Comparison of ENCODE assay signal across 29 mouse cellular contexts in the genomic region with DNA sequence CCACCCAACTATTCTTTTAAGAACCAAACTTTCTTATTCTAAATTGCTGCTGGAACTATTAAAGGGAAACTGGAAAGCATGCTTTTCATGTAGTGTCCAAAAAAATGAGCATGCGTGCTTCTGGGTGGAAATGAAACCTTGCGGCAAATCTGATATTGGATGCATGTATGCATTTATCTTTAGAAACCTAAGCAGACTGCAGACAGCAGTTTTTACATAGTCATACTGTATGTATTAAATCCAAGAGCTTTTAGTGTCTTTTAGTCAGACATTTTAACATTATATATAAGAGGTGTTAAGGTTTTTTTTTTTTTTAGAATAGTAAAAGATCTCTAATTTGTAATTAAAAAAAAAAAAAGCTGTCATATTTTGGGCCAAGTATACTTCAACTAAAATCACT. TPM values are rescaled to one million over a fixed set of nuclear protein-coding genes. Genes with fewer than 3 reads are reported as not detected.
DNase-seq lines count a peak whose midpoint lies in the region; ATAC-seq and TF ChIP-seq lines count a peak whose summit lies in the region.
"Had no signal": no experiment of that assay in that cellular context is flagged by ENCODE, and none has a peak within 500 bp of the region (broad histone marks: within the 10 kb centered on the region; RNA-seq: fewer than 3 reads in every experiment).

No protein-coding gene starts in this region.

- TF ChIP-seq CTCF in hindbrain, postnatal 0 days (IDR thresholded peaks at IDR 0.05; ENCODE audit: low read depth) = no peak

- H3K27me3 ChIP-seq in hindbrain, postnatal 0 days (ENCODE audit: insufficient read depth, low read length) = no peaks in the 10 kb centered on the region
- no peaks in the 10 kb centered on the region for H3K27me3 ChIP-seq in hindbrain, embryonic 10.5 days (ENCODE audit: insufficient read depth, poor library complexity, severe bottlenecking)
- H3K27me3 ChIP-seq in neural tube, embryonic 13.5 days = no peaks in the 10 kb centered on the region
- no peaks in the 10 kb centered on the region for H3K27me3 ChIP-seq in neural tube, embryonic 15.5 days (replicated peaks)
- H3K27me3 ChIP-seq: kidney, embryonic 15.5 days; limb, embryonic 15.5 days; liver, embryonic 15.5 days; lung, embryonic 15.5 days; megakaryocyte, embryonic 14.5 days; neural tube, embryonic 12.5 days had no signal

- H3K36me3 ChIP-seq in hindbrain, postnatal 0 days (ENCODE audit: insufficient read depth, low read length) = no peaks in the 10 kb centered on the region
- H3K36me3 ChIP-seq in hindbrain, embryonic 10.5 days = no peaks in the 10 kb centered on the region
- H3K36me3 ChIP-seq in neural tube, embryonic 13.5 days = no peaks in the 10 kb centered on the region
- H3K36me3 ChIP-seq in neural tube, embryonic 15.5 days = no peaks in the 10 kb centered on the region
- H3K36me3 ChIP-seq: heart, embryonic 10.5 days; kidney, embryonic 15.5 days; limb, embryonic 15.5 days; liver, embryonic 15.5 days; lung, embryonic 15.5 days; neural tube, embryonic 12.5 days had no signal

- H3K4me2 ChIP-seq in hindbrain, postnatal 0 days (ENCODE audit: low read depth, low read length) = peak overlapping the region; percentile 52
- peak overlapping the region; percentile 38 for H3K4me2 ChIP-seq in neural tube, embryonic 13.5 days
- H3K4me2 ChIP-seq in neural tube, embryonic 15.5 days = peak overlapping the region; percentile 38; the same call in 1 of the 2 replicates
- H3K4me2 ChIP-seq: kidney, embryonic 15.5 days; limb, embryonic 15.5 days; liver, embryonic 15.5 days; lung, embryonic 15.5 days; neural tube, embryonic 12.5 days had no signal

- H3K27ac ChIP-seq in hindbrain, postnatal 0 days = no peak overlapping the region
- H3K27ac ChIP-seq in hindbrain, embryonic 10.5 days = no peak overlapping the region
- H3K27ac ChIP-seq in neural tube, embryonic 13.5 days (replicated peaks) = peak overlapping the region; percentile 7
- peak overlapping the region; percentile 70; the same call in 1 of the 2 replicates for H3K27ac ChIP-seq in neural tube, embryonic 15.5 days (replicated peaks)
- H3K27ac ChIP-seq: heart, embryonic 10.5 days; kidney, embryonic 15.5 days; limb, embryonic 15.5 days; liver, embryonic 15.5 days; lung, embryonic 15.5 days; neural tube, embryonic 12.5 days had no signal

- no peaks in the 10 kb centered on the region for H3K9me3 ChIP-seq in hindbrain, postnatal 0 days (ENCODE audit: low read length)
- H3K9me3 ChIP-seq in hindbrain, embryonic 10.5 days = no peaks in the 10 kb centered on the region
- H3K9me3 ChIP-seq in neural tube, embryonic 13.5 days = no peaks in the 10 kb centered on the region
- no peaks in the 10 kb centered on the region for H3K9me3 ChIP-seq in neural tube, embryonic 15.5 days (replicated peaks)
- H3K9me3 ChIP-seq: heart, embryonic 10.5 days; kidney, embryonic 15.5 days; limb, embryonic 15.5 days; liver, embryonic 15.5 days; lung, embryonic 15.5 days; megakaryocyte, embryonic 14.5 days; neural tube, embryonic 12.5 days had no signal

- ATAC-seq in frontal cortex, adult (ENCODE audit: low TSS enrichment) = peak; percentile 42; the same call in 1 of the 2 replicates
- no peak for ATAC-seq in hindbrain, postnatal 0 days
- ATAC-seq in neural tube, embryonic 13.5 days (ENCODE audit: low read depth) = no peak
- no peak for ATAC-seq in neural tube, embryonic 15.5 days (ENCODE audit: low FRiP score)

- no peak overlapping the region for H3K9ac ChIP-seq in hindbrain, postnatal 0 days (replicated peaks; ENCODE audit: low read length)
- no peak overlapping the region for H3K9ac ChIP-seq in neural tube, embryonic 13.5 days
- no peak overlapping the region for H3K9ac ChIP-seq in neural tube, embryonic 15.5 days (replicated peaks)
- H3K9ac ChIP-seq: kidney, embryonic 15.5 days; limb, embryonic 15.5 days; liver, embryonic 15.5 days; lung, embryonic 15.5 days; neural tube, embryonic 12.5 days had no signal

- WGBS in hindbrain, postnatal 0 days = 60% methylated on average over 2 of the region's 2 CpGs
- 98% methylated on average over 2 of the region's 2 CpGs for WGBS in hindbrain, embryonic 10.5 days
- WGBS in neural tube, embryonic 13.5 days = 92% methylated on average over 2 of the region's 2 CpGs
- 82% methylated on average over 2 of the region's 2 CpGs for WGBS in neural tube, embryonic 15.5 days

- H3K4me3 ChIP-seq in hindbrain, postnatal 0 days (ENCODE audit: low read length) = no peak overlapping the region
- no peak overlapping the region for H3K4me3 ChIP-seq in hindbrain, embryonic 10.5 days
- no peak overlapping the region for H3K4me3 ChIP-seq in neural tube, embryonic 13.5 days
- H3K4me3 ChIP-seq in neural tube, embryonic 15.5 days (replicated peaks) = no peak overlapping the region
- H3K4me3 ChIP-seq: heart, embryonic 10.5 days; kidney, embryonic 15.5 days; limb, embryonic 15.5 days; liver, embryonic 15.5 days; lung, embryonic 15.5 days; megakaryocyte, embryonic 14.5 days; neural tube, embryonic 12.5 days had no signal

- H3K4me1 ChIP-seq in hindbrain, postnatal 0 days (ENCODE audit: insufficient read depth, low read length) = no peaks in the 10 kb centered on the region
- no peaks in the 10 kb centered on the region for H3K4me1 ChIP-seq in hindbrain, embryonic 10.5 days (replicated peaks)
- peaks cover 8% of the 10 kb centered on the region; the same call in 1 of the 2 replicates for H3K4me1 ChIP-seq in neural tube, embryonic 13.5 days (replicated peaks)
- H3K4me1 ChIP-seq in neural tube, embryonic 15.5 days = no peaks in the 10 kb centered on the region
- H3K4me1 ChIP-seq: heart, embryonic 10.5 days; kidney, embryonic 15.5 days; limb, embryonic 15.5 days; lung, embryonic 15.5 days; megakaryocyte, embryonic 14.5 days; neural tube, embryonic 12.5 days had no signal

- no peak for DNase-seq in frontal cortex, postnatal 14 days (ENCODE audit: low spot score in 2 of 2)
- no peak for DNase-seq in hindbrain, postnatal 0 days (ENCODE audit: low spot score)
- DNase-seq in hindbrain, embryonic 10.5 days (ENCODE audit: low spot score) = no peak
- DNase-seq in neural tube, embryonic 10.5 days (ENCODE audit: extremely low spot score, low spot score) = no peak
- DNase-seq in thymus, postnatal 14 days = no peak
- DNase-seq: adrenal gland, adult 8-10 months; kidney, adult 11 months; kidney, postnatal 36 days; lung, postnatal 36 days; thymus, postnatal 25 days had no signal

RNA-seq across cellular contexts. Expression of a gene that starts 21.5 kb away (rescaled TPM):
- total RNA-seq in hindbrain, postnatal 0 days (2014; rRNA removed) = 49.0 and 52.9 TPM in 2 replicates
- 71.4 and 75.2 TPM in 2 replicates for polyA plus RNA-seq in hindbrain, postnatal 0 days (2015; fragmentation: Nextera tagmentation; extraction: Ambion mirVana)
- polyA plus RNA-seq in hindbrain, embryonic 10.5 days (2016; fragmentation: Nextera tagmentation; extraction: Ambion mirVana) = 27.5 and 30.2 TPM in 2 replicates
- polyA plus RNA-seq in neural tube, embryonic 13.5 days (2015; fragmentation: Nextera tagmentation; extraction: Ambion mirVana) = 58.6 and 65.7 TPM in 2 replicates
- polyA plus RNA-seq in neural tube, embryonic 15.5 days (2015; fragmentation: Nextera tagmentation; extraction: Ambion mirVana) = 67.2 and 74.4 TPM in 2 replicates

RNA-seq across cellular contexts. Expression of a gene that starts 40.7 kb away (rescaled TPM):
- total RNA-seq in hindbrain, postnatal 0 days (2014; rRNA removed) = not detected in 2 replicates
- not detected in 2 replicates for polyA plus RNA-seq in hindbrain, postnatal 0 days (2015; fragmentation: Nextera tagmentation; extraction: Ambion mirVana)
- polyA plus RNA-seq in hindbrain, embryonic 10.5 days (2016; fragmentation: Nextera tagmentation; extraction: Ambion mirVana) = not detected in 2 replicates
- not detected in 2 replicates for polyA plus RNA-seq in neural tube, embryonic 13.5 days (2015; fragmentation: Nextera tagmentation; extraction: Ambion mirVana)
- polyA plus RNA-seq in neural tube, embryonic 15.5 days (2015; fragmentation: Nextera tagmentation; extraction: Ambion mirVana) = 3.7 TPM in 1 of 2 replicates, not detected in the other
- total RNA-seq: adrenal gland, adult 8-10 months; gastrocnemius, adult 8-10 months; heart, postnatal 14 days; left cerebral cortex, adult 18-20 months; left cerebral cortex, postnatal 4 days; MEL; monocyte, adult 5-6 weeks had no signal
- polyA plus RNA-seq: C2C12; gonadal fat pad, adult 2 months; heart, embryonic 10.5 days; kidney, embryonic 15.5 days; limb, embryonic 15.5 days; liver, embryonic 15.5 days; neural tube, embryonic 12.5 days; stomach, embryonic 14.5 days had no signal

Comparison
In these comparisons a context has a peak if more than half of its experiments do, and no peak if none do; other contexts are left out.
1. H3K27ac ChIP-seq: peak in neural tube, embryonic 13.5 days (single experiment) and neural tube, embryonic 15.5 days (single experiment); none in hindbrain, postnatal 0 days (single experiment) and hindbrain, embryonic 10.5 days (single experiment).
2. Peak in every context shown above with its lines, with median percentiles within 50 percentile points of each other: H3K4me2 ChIP-seq.